Mouse (Mus musculus): ENCODE measurements around the gene Hist1h3d. TPM values are rescaled to one million over a fixed set of nuclear protein-coding genes. Genes with fewer than 3 reads are reported as not detected.
A peak's percentile ranks its signal among the peaks of the same experiment; 100 is the strongest.
"Not testable (repeated sequence)": the region's sequence is repeated elsewhere in the genome, so short reads cannot be mapped to it uniquely, and the experiment has no call there.

The Hist1h3d gene
- total and polyA plus RNA-seq, 2 experiments from 2014 or later, result 0.96 to 173 TPM

GRCm38 (mm10) chr13:23530901-23531875 lies 44.4 kb upstream of the Hist1h3d start, which contains the start of gene Hist1h4h:
Gene Hist1h4h, plus strand, starts transcription at chr13:23531050.
- peak; percentile 99 for DNase-seq (ENCODE audit: low spot score)
- under 1% methylated on average over 54 of the region's 70 CpGs for WGBS
- H3K27ac ChIP-seq, result peak within 1 kb of the TSS; percentile 87
- peak within 1 kb of the TSS; percentile 54 for H3K9ac ChIP-seq (replicated peaks; ENCODE audit: low read length)
- peak within 1 kb of the TSS; percentile 40 for H3K4me3 ChIP-seq (ENCODE audit: low read length)
- H3K36me3 ChIP-seq (ENCODE audit: insufficient read depth, low read length), result no peaks in the 10 kb centered on the region
- peak; percentile 88 for ATAC-seq
- peaks cover 7% of the 10 kb centered on the region; the same call in 1 of the 2 replicates for H3K4me1 ChIP-seq (ENCODE audit: insufficient read depth, low read length)
- no peaks in the 10 kb centered on the region for H3K9me3 ChIP-seq (ENCODE audit: low read length)
- no peak for TF ChIP-seq CTCF (IDR thresholded peaks at IDR 0.05; ENCODE audit: low read depth)
- peak within 1 kb of the TSS; percentile 61 for H3K4me2 ChIP-seq (ENCODE audit: low read depth, low read length)
- H3K27me3 ChIP-seq (ENCODE audit: insufficient read depth, low read length), result no peaks in the 10 kb centered on the region

DNA sequence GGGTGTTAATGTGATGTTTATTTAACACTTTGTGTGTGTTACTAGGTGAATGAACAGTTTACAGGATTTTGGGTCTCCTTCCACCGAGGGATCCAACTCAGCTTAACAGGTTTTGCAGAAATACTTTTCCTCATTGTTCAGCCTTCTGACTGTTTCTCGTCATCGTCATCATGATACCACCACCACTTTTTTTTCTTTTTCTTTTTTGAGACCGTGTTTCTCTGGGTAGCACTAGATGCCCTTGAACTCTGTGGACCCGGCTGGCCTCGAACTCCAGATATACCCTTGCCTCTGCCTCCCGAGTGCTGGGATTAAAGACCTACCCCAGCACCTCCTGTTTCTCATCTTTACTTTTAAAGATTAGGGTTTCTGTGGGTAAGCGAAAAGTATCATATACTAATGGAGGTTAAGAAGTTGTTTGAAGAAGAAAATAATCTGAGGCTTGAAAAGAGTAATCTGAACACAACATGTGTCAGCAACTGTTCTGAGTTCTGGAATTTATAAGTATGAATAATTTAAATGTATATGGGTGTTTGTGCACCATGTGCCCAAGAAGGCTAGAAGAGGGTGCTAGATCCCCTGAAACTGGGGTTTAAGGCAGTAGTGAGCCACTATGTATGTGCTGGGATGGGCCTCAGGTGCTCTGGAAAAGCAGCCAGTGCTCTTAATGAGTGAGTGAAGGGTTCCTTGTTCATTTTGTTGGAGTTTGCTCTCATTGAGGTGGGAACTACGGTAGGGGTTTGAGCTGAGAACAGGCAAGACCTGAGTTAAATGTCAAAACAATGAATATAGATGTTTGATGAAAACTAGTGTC lies 43.1 kb upstream of the Hist1h3d start:
- ATAC-seq (no peak), DNase-seq (ENCODE audit: low spot score) (no peak)
- peak overlapping the region; percentile 40; the same call in 1 of the 2 replicates for H3K4me3 ChIP-seq (ENCODE audit: low read length)
- no peaks in the 10 kb centered on the region for H3K27me3 ChIP-seq (ENCODE audit: insufficient read depth, low read length)
- H3K27ac ChIP-seq, result peak overlapping the region; percentile 87; the same call in 1 of the 2 replicates
- no peak for TF ChIP-seq CTCF (IDR thresholded peaks at IDR 0.05; ENCODE audit: low read depth)
- H3K9me3 ChIP-seq (ENCODE audit: low read length), result no peaks in the 10 kb centered on the region
- peak overlapping the region; percentile 61 for H3K4me2 ChIP-seq (ENCODE audit: low read depth, low read length)
- peaks cover 7% of the 10 kb centered on the region; the same call in 1 of the 2 replicates for H3K4me1 ChIP-seq (ENCODE audit: insufficient read depth, low read length)
- no peaks in the 10 kb centered on the region for H3K36me3 ChIP-seq (ENCODE audit: insufficient read depth, low read length)
- H3K9ac ChIP-seq (replicated peaks; ENCODE audit: low read length), result peak overlapping the region; percentile 54; the same call in 1 of the 2 replicates
- 25% methylated on average over 9 of the region's 9 CpGs for WGBS

GRCm38 (mm10) chr13:23533560-23534367 lies 41.8 kb upstream of the Hist1h3d start, which contains the start of gene Hist1h2af:
Gene Hist1h2af, plus strand, starts transcription at chr13:23533906.
- under 1% methylated on average over 25 of the region's 53 CpGs for WGBS
- peak; percentile 94 for DNase-seq (ENCODE audit: low spot score)
- Histone ChIP-seq H3K27ac (peak within 1 kb of the TSS; percentile 64), H3K4me2 (ENCODE audit: low read depth, low read length) (peak within 1 kb of the TSS; percentile 61), H3K4me3 (ENCODE audit: low read length) (peak within 1 kb of the TSS; percentile 49), H3K9ac (replicated peaks; ENCODE audit: low read length) (peak within 1 kb of the TSS; percentile 25; the same call in 1 of the 2 replicates)
- not testable (repeated sequence) for H3K9me3 ChIP-seq (ENCODE audit: low read length); H3K27me3 ChIP-seq (ENCODE audit: insufficient read depth, low read length); H3K4me1 ChIP-seq (ENCODE audit: insufficient read depth, low read length); H3K36me3 ChIP-seq (ENCODE audit: insufficient read depth, low read length)
- ATAC-seq, result peak; percentile 54

- DNase-seq (ENCODE audit: low spot score) (no peak), ATAC-seq (0 out of 2 replicates have a peak, but pooled peaks have one; percentile 10)
- peak overlapping the region; percentile 64; the same call in 1 of the 2 replicates for H3K27ac ChIP-seq
- no peaks in the 10 kb centered on the region for H3K36me3 ChIP-seq (ENCODE audit: insufficient read depth, low read length)
- H3K27me3 ChIP-seq (ENCODE audit: insufficient read depth, low read length), result no peaks in the 10 kb centered on the region
- H3K4me1 ChIP-seq (ENCODE audit: insufficient read depth, low read length), result peaks cover 7% of the 10 kb centered on the region; the same call in 1 of the 2 replicates
- under 1% methylated on average over 15 of the region's 15 CpGs for whole genome bisulfite sequencing
- no peaks in the 10 kb centered on the region for H3K9me3 ChIP-seq (ENCODE audit: low read length)
- TF ChIP-seq CTCF (IDR thresholded peaks at IDR 0.05; ENCODE audit: low read depth), result no peak
- H3K4me2 ChIP-seq (ENCODE audit: low read depth, low read length), result peak overlapping the region; percentile 61
- H3K4me3 ChIP-seq (ENCODE audit: low read length), result peak overlapping the region; percentile 49
- H3K9ac ChIP-seq (replicated peaks; ENCODE audit: low read length), result peak overlapping the region; percentile 25; the same call in 1 of the 2 replicates
Measured at GRCm38 (mm10) chr13:23534368-23535131, 41.0 kb upstream of the Hist1h3d start.

DNA sequence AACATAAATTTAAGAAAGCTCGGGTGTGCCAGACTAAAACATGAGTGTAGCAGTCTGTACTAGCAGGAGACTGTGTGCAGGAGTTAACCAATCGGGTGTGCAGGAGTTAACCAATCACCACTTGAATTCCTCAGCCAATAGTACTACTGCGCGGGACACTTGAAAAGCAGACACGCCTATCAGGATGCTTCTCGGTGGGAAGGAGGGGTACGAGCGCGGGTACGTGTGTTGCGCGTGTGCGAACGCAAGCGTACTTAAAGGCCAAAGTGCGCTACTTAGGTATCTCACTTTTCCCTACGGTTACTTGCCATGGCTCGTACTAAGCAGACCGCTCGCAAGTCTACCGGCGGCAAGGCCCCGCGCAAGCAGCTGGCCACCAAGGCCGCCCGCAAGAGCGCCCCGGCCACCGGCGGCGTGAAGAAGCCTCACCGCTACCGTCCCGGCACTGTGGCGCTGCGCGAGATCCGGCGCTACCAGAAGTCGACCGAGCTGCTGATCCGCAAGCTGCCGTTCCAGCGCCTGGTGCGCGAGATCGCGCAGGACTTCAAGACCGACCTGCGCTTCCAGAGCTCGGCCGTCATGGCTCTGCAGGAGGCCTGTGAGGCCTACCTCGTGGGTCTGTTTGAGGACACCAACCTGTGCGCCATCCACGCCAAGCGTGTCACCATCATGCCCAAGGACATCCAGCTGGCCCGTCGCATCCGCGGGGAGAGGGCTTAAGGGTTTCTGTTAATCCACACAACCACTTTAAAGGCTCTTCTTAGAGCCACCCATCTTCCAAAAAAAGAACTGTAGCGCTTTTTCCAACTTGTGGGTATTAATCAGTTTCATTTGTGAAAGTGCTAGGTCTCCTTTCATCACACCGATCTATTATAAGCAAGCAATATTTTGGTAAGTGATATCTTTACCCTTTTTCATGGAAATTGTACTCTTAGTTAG lies 40.2 kb upstream of the Hist1h3d start, which contains the start of gene Hist1h3g:
TSS of gene Hist1h3g (plus strand) at position 286 of the 939 bp plus-strand sequence.
- not testable (repeated sequence) for H3K36me3 ChIP-seq (ENCODE audit: insufficient read depth, low read length); H3K27me3 ChIP-seq (ENCODE audit: insufficient read depth, low read length); H3K9me3 ChIP-seq (ENCODE audit: low read length); H3K4me1 ChIP-seq (ENCODE audit: insufficient read depth, low read length)
- ATAC-seq, result peak; percentile 92
- under 1% methylated on average over 42 of the region's 62 CpGs for WGBS
- peak within 1 kb of the TSS; percentile 25; the same call in 1 of the 2 replicates for H3K9ac ChIP-seq (replicated peaks; ENCODE audit: low read length)
- H3K27ac ChIP-seq, result peak within 1 kb of the TSS; percentile 64; the same call in 1 of the 2 replicates
- peak within 1 kb of the TSS; percentile 49 for H3K4me3 ChIP-seq (ENCODE audit: low read length)
- peak within 1 kb of the TSS; percentile 61 for H3K4me2 ChIP-seq (ENCODE audit: low read depth, low read length)
- peak; percentile 96 for DNase-seq (ENCODE audit: low spot score)

Measured in hindbrain, postnatal 0 days (tissue).